Mouse (Mus musculus) liver, embryonic 14.5 days (tissue): ENCODE results near the gene Sgsh. TPM values are rescaled to one million over a fixed set of nuclear protein-coding genes. Genes with fewer than 3 reads are reported as not detected.

Source experiments
- ATAC-seq: fragments of 200-750 bp; cut with Nextera tagmentation; 2 replicates; pipeline ENCODE4 v1.8.0; 2017; ENCODE audit warnings: moderate number of reproducible peaks, mild to moderate bottlenecking, moderate library complexity; ENCODE audit not compliant: insufficient read depth
- DNase-seq, 3 experiments: peaks; one replicate each; pipeline ENCODE4 v3.0.0-alpha.2; 2012 to 2013; ENCODE audit warnings: low read depth in 3 of 3, low spot score in 3 of 3
- H3K27ac ChIP-seq: fragments of 300-500 bp; sonication (generic); 2 replicates; pipeline ENCODE4 v1.5.1; 2014; ENCODE audit warnings: moderate library complexity, mild to moderate bottlenecking, control low read depth, inconsistent platforms
- H3K27me3 ChIP-seq: fragments of 300-500 bp; sonication (generic); 2 replicates; pipeline ENCODE4 v1.6.1; 2014; ENCODE audit warnings: mild to moderate bottlenecking, low read length, moderate library complexity; ENCODE audit not compliant: control insufficient read depth, insufficient read depth
- H3K36me3 ChIP-seq: fragments of 300-500 bp; sonication (generic); replicated peaks from 2 replicates; pipeline ENCODE4 v1.6.1; 2014; ENCODE audit warnings: low read depth; ENCODE audit not compliant: control insufficient read depth, insufficient read depth
- H3K4me1 ChIP-seq, 2 experiments: fragments of 200-500 bp in 1 of 2; fragments of 300-500 bp in 1 of 2; sonication (generic) in 1 of 2; replicated peaks; 2 replicates each; pipeline ENCODE4 v1.6.1; 2012 to 2014; ENCODE audit warnings: antibody characterized with exemption in 1 of 2, inconsistent platforms in 1 of 2, low read length in 1 of 2; ENCODE audit not compliant: control insufficient read depth in 2 of 2, insufficient read depth in 2 of 2
- H3K4me2 ChIP-seq: fragments of 300-500 bp; sonication (generic); 2 replicates; pipeline ENCODE4 v1.6.1; 2014; ENCODE audit warnings: low read depth, mild to moderate bottlenecking, control low read depth, moderate library complexity
- H3K4me3 ChIP-seq, 2 experiments: fragments of 200-500 bp in 1 of 2; fragments of 300-500 bp in 1 of 2; sonication (generic) in 1 of 2; 2 replicates each; pipeline ENCODE4 v1.5.1; 2012 to 2014; ENCODE audit warnings: low read depth in 2 of 2, low read length in 2 of 2, mild to moderate bottlenecking in 2 of 2, control low read depth in 1 of 2, inconsistent platforms in 1 of 2, moderate library complexity in 1 of 2; ENCODE audit not compliant: insufficient read depth in 1 of 2
- H3K9ac ChIP-seq: fragments of 300-500 bp; sonication (generic); replicated peaks from 2 replicates; pipeline ENCODE4 v1.6.1; 2014; ENCODE audit warnings: mild to moderate bottlenecking, control low read depth, moderate library complexity
- H3K9me3 ChIP-seq: fragments of 300-500 bp; sonication (generic); 2 replicates; pipeline ENCODE4 v1.6.1; 2016; ENCODE audit warnings: low read length, mixed read lengths; ENCODE audit not compliant: control insufficient read depth
- CTCF ChIP-seq: IDR thresholded peaks from 2 replicates; pipeline ENCODE4 v1.5.1; 2016; ENCODE audit warnings: antibody characterized with exemption, low read depth, control low read depth
- EP300 ChIP-seq: IDR thresholded peaks from 2 replicates; pipeline ENCODE4 v1.6.1; 2016; ENCODE audit warnings: antibody characterized with exemption, low read depth
- WGBS: fragments of 180-500 bp; shearing (Covaris S2); extraction: QIAGEN DNeasy Blood & Tissue Kit; methylation state at CpG from one replicate; pipeline ENCODE4 v1.1.7; 2014; ENCODE audit not compliant: insufficient replicate concordance; 5-methylcytosine and 5-hydroxymethylcytosine counted together
- polyA plus RNA-seq, 2 experiments: library from polyadenylated mRNA; depleted of rRNA in 1 of 2; stranded (reverse) in 1 of 2; unstranded in 1 of 2; fragments of >200 nt; fragmentation: Nextera tagmentation in 1 of 2; extraction: Ambion mirVana in 1 of 2; gene quantifications; 2 replicates each; pipeline versions ENCODE4 v1.2.1 to v1.2.3; 2012 to 2014

The Sgsh gene
- polyA plus RNA-seq, 2 experiments: 1.3 to 2.2 TPM

DNA sequence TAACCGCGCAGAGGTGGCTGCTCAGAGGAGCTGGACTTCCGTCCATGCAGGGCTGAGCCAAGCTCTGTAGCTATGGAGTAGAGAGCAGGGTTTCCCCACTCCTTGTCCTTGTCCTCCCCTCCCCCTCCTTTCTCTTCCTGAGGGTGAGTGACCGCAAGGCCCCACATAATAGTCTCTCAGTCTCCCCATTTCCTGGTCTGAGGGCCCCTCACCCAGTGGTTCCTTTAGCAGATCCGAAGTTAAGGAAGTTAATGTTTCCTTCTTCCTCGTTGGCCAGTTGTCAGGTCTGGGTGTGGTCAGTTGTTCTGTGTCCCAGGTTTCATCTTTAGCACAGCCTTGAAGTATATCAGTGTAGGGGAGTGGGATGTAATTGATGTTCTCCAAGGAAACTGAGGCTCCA lies 20.1 kb upstream of the Sgsh start:
- 21% methylated on average over 6 of the region's 6 CpGs for WGBS
- no peaks in the 10 kb centered on the region for H3K4me1 ChIP-seq
- H3K9ac ChIP-seq: no peak overlapping the region
- DNase-seq (no peak), ATAC-seq (0 out of 2 replicates have a peak, but pooled peaks have one; percentile 29)
- no peaks in the 10 kb centered on the region for H3K9me3 ChIP-seq
- no peak overlapping the region for H3K4me2 ChIP-seq
- H3K4me3 ChIP-seq: no peak overlapping the region
- no peaks in the 10 kb centered on the region for H3K36me3 ChIP-seq
- no peak overlapping the region for H3K27ac ChIP-seq
- H3K27me3 ChIP-seq: no peaks in the 10 kb centered on the region
- TF ChIP-seq EP300 (no peak), CTCF (no peak)

- no peaks in the 10 kb centered on the region for H3K36me3 ChIP-seq
- no peaks in the 10 kb centered on the region for H3K9me3 ChIP-seq
- H3K9ac ChIP-seq: no peak overlapping the region
- no peak overlapping the region for H3K4me2 ChIP-seq
- H3K4me3 ChIP-seq: no peak overlapping the region
- TF ChIP-seq CTCF (peak; percentile 93), EP300 (no peak)
- DNase-seq (peak; percentile 29 to 50 (median 31)), ATAC-seq (peak; percentile 63; the same call in 1 of the 2 replicates)
- no peaks in the 10 kb centered on the region for H3K27me3 ChIP-seq
- no peaks in the 10 kb centered on the region for H3K4me1 ChIP-seq
- WGBS: 20% methylated on average over 11 of the region's 11 CpGs
- H3K27ac ChIP-seq: no peak overlapping the region
These were observed 8.3 kb upstream of the Sgsh start for GRCm38 (mm10) chr11:119363534-119364145.

DNA sequence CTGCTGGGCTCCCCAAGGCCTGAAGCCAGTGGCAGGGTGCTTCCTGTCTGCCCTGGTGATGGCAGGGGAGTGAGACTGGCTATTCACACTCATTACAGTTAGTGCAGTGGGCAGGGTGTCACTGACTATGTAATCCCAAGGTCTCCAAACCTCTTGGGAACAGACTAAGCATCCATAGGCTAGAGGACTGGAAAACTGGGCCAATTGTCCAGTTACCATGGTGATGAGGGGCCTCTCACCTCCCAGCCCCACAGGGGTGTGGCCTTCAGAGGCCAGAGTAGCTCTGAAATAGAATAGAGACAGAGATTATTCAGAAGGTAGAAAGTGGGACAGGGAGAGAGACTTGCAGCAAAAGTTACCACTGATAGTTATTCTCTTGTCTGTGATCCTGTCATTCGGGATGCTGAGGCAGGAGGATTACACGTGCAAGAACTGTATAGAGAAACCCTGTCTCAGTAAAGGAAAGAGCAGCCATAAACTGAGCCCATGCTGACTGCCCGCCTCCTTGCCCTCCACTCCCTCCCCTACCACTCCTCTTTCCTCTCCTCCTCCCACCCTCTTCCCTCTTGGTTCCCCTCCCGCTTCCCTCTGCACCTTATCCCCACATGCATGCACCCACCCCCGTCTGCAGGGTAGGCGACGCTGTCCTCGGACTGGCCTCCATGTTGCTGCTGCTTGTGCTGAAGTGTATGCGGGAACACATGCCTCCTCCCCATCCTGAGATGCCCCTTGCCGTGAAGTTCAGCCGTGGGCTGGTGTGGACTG lies 7.6 kb upstream of the Sgsh start:
- H3K4me2 ChIP-seq: no peak overlapping the region
- WGBS: 25% methylated on average over 11 of the region's 11 CpGs
- no peak for TF ChIP-seq EP300
- TF ChIP-seq CTCF: no peak
- no peaks in the 10 kb centered on the region for H3K27me3 ChIP-seq
- H3K4me3 ChIP-seq: no peak overlapping the region
- H3K9me3 ChIP-seq: no peaks in the 10 kb centered on the region
- H3K4me1 ChIP-seq: no peaks in the 10 kb centered on the region
- no peak for DNase-seq
- H3K27ac ChIP-seq: no peak overlapping the region
- H3K36me3 ChIP-seq: no peaks in the 10 kb centered on the region
- no peak overlapping the region for H3K9ac ChIP-seq
- ATAC-seq: 0 out of 2 replicates have a peak, but pooled peaks have one; percentile 3

DNA sequence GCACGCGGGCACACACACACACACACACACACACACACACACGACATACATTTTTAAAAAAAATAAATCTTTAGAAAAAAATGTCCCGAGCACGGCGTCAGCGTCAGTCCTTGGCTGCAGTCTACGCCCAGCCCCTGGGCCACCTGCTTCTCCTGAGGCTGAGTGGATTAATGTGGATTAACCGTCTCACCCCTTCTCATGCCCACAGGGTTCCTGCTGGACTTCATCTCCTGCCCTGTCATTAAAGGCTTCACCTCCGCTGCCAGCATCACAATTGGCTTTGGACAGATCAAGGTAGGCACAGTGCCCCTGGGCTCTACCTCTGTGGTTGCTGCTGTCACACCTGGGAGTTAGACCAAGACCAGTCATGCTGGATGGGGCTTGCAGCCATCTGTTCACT lies 3.8 kb upstream of the Sgsh start:
- Histone ChIP-seq H3K9me3 (no peaks in the 10 kb centered on the region), H3K4me1 (peaks cover 8 to 9% of the 10 kb centered on the region in 2 experiments; a peak in 3 of 4 replicates), H3K27me3 (no peaks in the 10 kb centered on the region), H3K4me3 (no peak overlapping the region), H3K36me3 (no peaks in the 10 kb centered on the region), H3K9ac (no peak overlapping the region), H3K4me2 (no peak overlapping the region), H3K27ac (no peak overlapping the region)
- ATAC-seq: no peak
- DNase-seq: no peak
- no peak for TF ChIP-seq CTCF
- no peak for TF ChIP-seq EP300
- 72% methylated on average over 10 of the region's 10 CpGs for WGBS

GRCm38 (mm10) chr11:119354798-119355442 lies 416 bp downstream of the Sgsh start:
- ATAC-seq: peak; percentile 78
- Histone ChIP-seq H3K36me3 (no peaks in the 10 kb centered on the region), H3K4me2 (peak overlapping the region; percentile 89), H3K9me3 (no peaks in the 10 kb centered on the region), H3K4me3 (peak overlapping the region; percentile 57 to 77), H3K4me1 (peaks cover 9 to 14% of the 10 kb centered on the region in 2 experiments; a peak in 3 of 4 replicates), H3K27me3 (no peaks in the 10 kb centered on the region), H3K27ac (peak overlapping the region; percentile 37), H3K9ac (peak overlapping the region; percentile 68)
- under 1% methylated on average over 23 of the region's 23 CpGs for WGBS
- TF ChIP-seq EP300: peak; percentile 41
- no peak for TF ChIP-seq CTCF
- DNase-seq: peak; percentile 48 to 54 (median 54)
